Mouse (Mus musculus) limb, embryonic 12.5 days (tissue): ENCODE measurements around the gene Gm11444. TPM values are rescaled to one million over a fixed set of nuclear protein-coding genes. Genes with fewer than 3 reads are reported as not detected.

Source experiments
- ATAC-seq: fragments of 200-750 bp; cut with Nextera tagmentation; 2 replicates; pipeline ENCODE4 v1.8.0; 2017; ENCODE audit warnings: low read depth, moderate TSS enrichment; ENCODE audit not compliant: insufficient number of reproducible peaks, insufficient read depth, low FRiP score, low TSS enrichment
- H3K27ac ChIP-seq: fragments of 300-500 bp; sonication (generic); 2 replicates; pipeline ENCODE4 v1.5.1; 2016; ENCODE audit warnings: mild to moderate bottlenecking, moderate library complexity
- H3K27me3 ChIP-seq: fragments of 300-500 bp; sonication (generic); 2 replicates; pipeline ENCODE4 v1.6.1; 2016; ENCODE audit warnings: mild to moderate bottlenecking, moderate library complexity
- H3K36me3 ChIP-seq: fragments of 300-500 bp; sonication (generic); 2 replicates; pipeline ENCODE4 v1.6.1; 2016; ENCODE audit warnings: mild to moderate bottlenecking, moderate library complexity
- H3K4me1 ChIP-seq: fragments of 300-500 bp; sonication (generic); replicated peaks from 2 replicates; pipeline ENCODE4 v1.6.1; 2016
- H3K4me2 ChIP-seq: fragments of 300-500 bp; sonication (generic); 2 replicates; pipeline ENCODE4 v1.6.1; 2016; ENCODE audit warnings: mild to moderate bottlenecking, moderate library complexity
- H3K4me3 ChIP-seq: fragments of 300-500 bp; sonication (generic); replicated peaks from 2 replicates; pipeline ENCODE4 v1.5.1; 2016; ENCODE audit warnings: mild to moderate bottlenecking
- H3K9ac ChIP-seq: fragments of 300-500 bp; sonication (generic); replicated peaks from 2 replicates; pipeline ENCODE4 v1.6.1; 2016; ENCODE audit warnings: mild to moderate bottlenecking, moderate library complexity
- H3K9me3 ChIP-seq: fragments of 300-500 bp; sonication (generic); 2 replicates; pipeline ENCODE4 v1.6.1; 2016; ENCODE audit warnings: mild to moderate bottlenecking, moderate library complexity
- WGBS: fragments of 180-500 bp; shearing (Covaris S2); methylation state at CpG from one replicate; pipeline ENCODE4 v1.1.7; 2016; 5-methylcytosine and 5-hydroxymethylcytosine counted together
- polyA plus RNA-seq: library from polyadenylated mRNA; unstranded; fragments of >200 nt; fragmentation: Nextera tagmentation; extraction: Ambion mirVana; gene quantifications from 2 replicates; pipeline ENCODE4 v1.2.1, GENCODE M21; 2016

Gm11444 gene
- polyA plus RNA-seq, 1 experiment from 2014 or later = not detected

- H3K4me2 ChIP-seq = no peak overlapping the region
- H3K27me3 ChIP-seq = peaks cover 31% of the 10 kb centered on the region
- H3K4me1 ChIP-seq = peaks cover 10% of the 10 kb centered on the region; the same call in 1 of the 2 replicates
- no peak overlapping the region for H3K9ac ChIP-seq
- H3K4me3 ChIP-seq = no peak overlapping the region
- no peak for ATAC-seq
- 74% methylated on average over 11 of the region's 11 CpGs for whole genome bisulfite sequencing
- H3K9me3 ChIP-seq = no peaks in the 10 kb centered on the region
- no peaks in the 10 kb centered on the region for H3K36me3 ChIP-seq
- no peak overlapping the region for H3K27ac ChIP-seq
These were observed 42.8 kb downstream of the Gm11444 start for GRCm38 (mm10) chr11:85807353-85807752.

- no peak for ATAC-seq
- 74% methylated on average over 1 of the region's 1 CpGs for WGBS
- H3K4me2 ChIP-seq = no peak overlapping the region
These were observed 44.4 kb downstream of the Gm11444 start for GRCm38 (mm10) chr11:85805779-85806178.

GRCm38 (mm10) chr11:85804048-85804447 lies 46.1 kb downstream of the Gm11444 start:
- WGBS = 75% methylated on average over 5 of the region's 5 CpGs
- no peak overlapping the region for H3K9ac ChIP-seq
- no peak for ATAC-seq
- H3K9me3 ChIP-seq = no peaks in the 10 kb centered on the region
- H3K36me3 ChIP-seq = no peaks in the 10 kb centered on the region
- no peak overlapping the region for H3K4me2 ChIP-seq
- H3K27ac ChIP-seq = no peak overlapping the region
- peaks cover 56% of the 10 kb centered on the region for H3K27me3 ChIP-seq
- no peak overlapping the region for H3K4me3 ChIP-seq
- H3K4me1 ChIP-seq = peaks cover 16% of the 10 kb centered on the region

More at GRCm38 (mm10) chr11:85805779-85806178, 44.4 kb downstream of the Gm11444 start:
- H3K9me3 ChIP-seq = no peaks in the 10 kb centered on the region
- no peak overlapping the region for H3K27ac ChIP-seq
- 0 out of 2 replicates have a peak, but pooled peaks cover 6% of the 10 kb centered on the region for H3K4me1 ChIP-seq
- H3K4me3 ChIP-seq = no peak overlapping the region
- no peaks in the 10 kb centered on the region for H3K36me3 ChIP-seq
- H3K9ac ChIP-seq = no peak overlapping the region
- peaks cover 45% of the 10 kb centered on the region for H3K27me3 ChIP-seq

GRCm38 (mm10) chr11:85800380-85800779 lies 49.8 kb downstream of the Gm11444 start:
- H3K9ac ChIP-seq = no peak overlapping the region
- H3K27me3 ChIP-seq = peaks cover 76% of the 10 kb centered on the region
- no peak overlapping the region for H3K27ac ChIP-seq
- H3K36me3 ChIP-seq = no peaks in the 10 kb centered on the region
- peaks cover 16% of the 10 kb centered on the region for H3K4me1 ChIP-seq
- H3K9me3 ChIP-seq = no peaks in the 10 kb centered on the region
- no peak overlapping the region for H3K4me2 ChIP-seq
- no peak for ATAC-seq
- H3K4me3 ChIP-seq = no peak overlapping the region
- 34% methylated on average over 11 of the region's 11 CpGs for WGBS

- H3K4me3 ChIP-seq = no peak overlapping the region
- no peak for ATAC-seq
- H3K4me2 ChIP-seq = no peak overlapping the region
- peaks cover 16% of the 10 kb centered on the region for H3K4me1 ChIP-seq
- H3K27me3 ChIP-seq = peaks cover 75% of the 10 kb centered on the region
- H3K9ac ChIP-seq = no peak overlapping the region
- no peaks in the 10 kb centered on the region for H3K36me3 ChIP-seq
- no peaks in the 10 kb centered on the region for H3K9me3 ChIP-seq
- WGBS = 6% methylated on average over 19 of the region's 19 CpGs
- H3K27ac ChIP-seq = no peak overlapping the region
These were observed 50.3 kb downstream of the Gm11444 start for GRCm38 (mm10) chr11:85799856-85800255.

- Histone ChIP-seq H3K9ac (no peak overlapping the region), H3K4me3 (no peak overlapping the region), H3K27ac (no peak overlapping the region), H3K4me2 (no peak overlapping the region), H3K9me3 (no peaks in the 10 kb centered on the region), H3K4me1 (peaks cover 16% of the 10 kb centered on the region), H3K36me3 (no peaks in the 10 kb centered on the region), H3K27me3 (peaks cover 75% of the 10 kb centered on the region)
- no peak for ATAC-seq
- WGBS = 24% methylated on average over 4 of the region's 4 CpGs
These were observed 50.7 kb downstream of the Gm11444 start for GRCm38 (mm10) chr11:85799456-85799855.

Other genes starting within 250 kb of the Gm11444 start
- gene Tbx2, start 17.8 kb downstream of the Gm11444 start, polyA plus RNA-seq = 7.9 and 10.0 TPM in 2 replicates
- 39.2 and 44.0 TPM in 2 replicates for gene Tbx4, start 36.1 kb upstream of the Gm11444 start, polyA plus RNA-seq